Mouse (Mus musculus): Measurements from ENCODE around the gene Ifng.

DNA sequence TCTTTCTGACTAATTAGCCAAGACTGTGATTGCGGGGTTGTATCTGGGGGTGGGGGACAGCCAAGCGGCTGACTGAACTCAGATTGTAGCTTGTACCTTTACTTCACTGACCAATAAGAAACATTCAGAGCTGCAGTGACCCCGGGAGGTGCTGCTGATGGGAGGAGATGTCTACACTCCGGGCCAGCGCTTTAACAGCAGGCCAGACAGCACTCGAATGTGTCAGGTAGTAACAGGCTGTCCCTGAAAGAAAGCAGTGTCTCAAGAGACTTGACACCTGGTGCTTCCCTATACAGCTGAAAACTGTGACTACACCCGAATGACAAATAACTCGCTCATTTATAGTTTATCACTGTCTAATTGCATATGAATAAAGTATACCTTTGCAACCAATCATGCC is 4.7 kb downstream of the Ifng start:
- TF ChIP-seq CTCF (IDR thresholded peaks at IDR 0.05; ENCODE audit: low read depth) (no peak), EP300 (IDR thresholded peaks at IDR 0.05; ENCODE audit: low read depth) (no peak)

Data from liver, embryonic 14.5 days (tissue).